Mouse (Mus musculus) kidney, postnatal 0 days (tissue): ENCODE results near the gene Tmem178b. TPM values are rescaled to one million over a fixed set of nuclear protein-coding genes. Genes with fewer than 3 reads are reported as not detected.

ENCODE experiments used
- ATAC-seq: fragments of 200-750 bp; cut with Nextera tagmentation; replicated peaks from 2 replicates; pipeline ENCODE4 v1.8.0; 2017; ENCODE audit warnings: low read depth, moderate number of reproducible peaks, moderate TSS enrichment, moderate library complexity; ENCODE audit not compliant: low FRiP score
- DNase-seq: peaks from one replicate; pipeline ENCODE4 v3.0.0-alpha.2; 2016; ENCODE audit warnings: low spot score
- H3K27ac ChIP-seq: fragments of 300-500 bp; sonication (generic); 2 replicates; pipeline ENCODE4 v1.5.1; 2014; ENCODE audit warnings: mild to moderate bottlenecking
- H3K27me3 ChIP-seq: fragments of 300-500 bp; sonication (generic); 2 replicates; pipeline ENCODE4 v1.6.1; 2014; ENCODE audit warnings: low read length, mixed read lengths; ENCODE audit not compliant: insufficient read depth
- H3K36me3 ChIP-seq: fragments of 300-500 bp; sonication (generic); 2 replicates; pipeline ENCODE4 v1.6.1; 2014; ENCODE audit warnings: low read length, mixed read lengths; ENCODE audit not compliant: insufficient read depth
- H3K4me1 ChIP-seq: fragments of 300-500 bp; sonication (generic); replicated peaks from 2 replicates; pipeline ENCODE4 v1.6.1; 2014; ENCODE audit warnings: antibody characterized with exemption, low read length, mixed read lengths; ENCODE audit not compliant: insufficient read depth
- H3K4me2 ChIP-seq: fragments of 300-500 bp; sonication (generic); 2 replicates; pipeline ENCODE4 v1.6.1; 2014; ENCODE audit warnings: mild to moderate bottlenecking, low read length, moderate library complexity, mixed read lengths
- H3K4me3 ChIP-seq: fragments of 300-500 bp; sonication (generic); replicated peaks from 2 replicates; pipeline ENCODE4 v1.5.1; 2014; ENCODE audit warnings: low read depth, low read length
- H3K9ac ChIP-seq: fragments of 300-500 bp; sonication (generic); 2 replicates; pipeline ENCODE4 v1.6.1; 2014; ENCODE audit warnings: low read depth, low read length
- H3K9me3 ChIP-seq: fragments of 300-500 bp; sonication (generic); replicated peaks from 2 replicates; pipeline ENCODE4 v1.6.1; 2016; ENCODE audit warnings: low read length, inconsistent platforms, mixed read lengths
- CTCF ChIP-seq: IDR thresholded peaks from 2 replicates; pipeline ENCODE4 v1.5.1; 2016; ENCODE audit warnings: antibody characterized with exemption, low read depth, mild to moderate bottlenecking, moderate library complexity
- WGBS: fragments of 180-500 bp; shearing (Covaris S2); extraction: QIAGEN DNeasy Blood & Tissue Kit; methylation state at CpG from one replicate; pipeline ENCODE4 v1.1.7; 2014; 5-methylcytosine and 5-hydroxymethylcytosine counted together
- polyA plus RNA-seq: library from polyadenylated mRNA; unstranded; fragments of >200 nt; fragmentation: Nextera tagmentation; extraction: Ambion mirVana; gene quantifications from 2 replicates; pipeline ENCODE4 v1.2.1, GENCODE M21; 2015

The Tmem178b gene
- polyA plus RNA-seq, 1 experiment from 2014 or later: 0.25 TPM

DNA sequence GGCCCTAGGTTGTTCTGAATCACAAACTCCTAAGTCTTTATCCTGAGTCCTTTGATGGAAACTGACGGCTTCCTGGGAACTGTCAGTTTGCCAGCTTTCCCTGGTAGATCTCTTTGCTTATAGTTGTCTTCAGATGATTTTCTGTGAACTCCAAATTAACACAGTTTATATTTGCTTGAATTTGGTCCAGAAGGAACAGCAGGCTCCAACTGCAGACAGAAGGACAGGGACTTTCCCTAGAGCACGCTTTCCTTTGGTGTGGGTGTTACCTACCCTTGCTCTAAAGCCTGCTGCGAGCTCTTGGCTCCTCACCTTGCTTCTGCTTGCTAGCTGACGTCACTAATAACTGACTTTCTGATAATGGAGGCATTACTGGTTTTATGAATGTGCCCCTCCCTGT is 105.9 kb downstream of the Tmem178b start:
- Histone ChIP-seq H3K27ac (no peak overlapping the region), H3K9ac (no peak overlapping the region), H3K4me1 (no peaks in the 10 kb centered on the region), H3K9me3 (no peaks in the 10 kb centered on the region), H3K4me3 (no peak overlapping the region), H3K4me2 (no peak overlapping the region), H3K27me3 (no peaks in the 10 kb centered on the region), H3K36me3 (no peaks in the 10 kb centered on the region)
- no peak for TF ChIP-seq CTCF
- ATAC-seq: no peak
- no peak for DNase-seq
- WGBS: 82% methylated on average over 4 of the region's 4 CpGs

DNA sequence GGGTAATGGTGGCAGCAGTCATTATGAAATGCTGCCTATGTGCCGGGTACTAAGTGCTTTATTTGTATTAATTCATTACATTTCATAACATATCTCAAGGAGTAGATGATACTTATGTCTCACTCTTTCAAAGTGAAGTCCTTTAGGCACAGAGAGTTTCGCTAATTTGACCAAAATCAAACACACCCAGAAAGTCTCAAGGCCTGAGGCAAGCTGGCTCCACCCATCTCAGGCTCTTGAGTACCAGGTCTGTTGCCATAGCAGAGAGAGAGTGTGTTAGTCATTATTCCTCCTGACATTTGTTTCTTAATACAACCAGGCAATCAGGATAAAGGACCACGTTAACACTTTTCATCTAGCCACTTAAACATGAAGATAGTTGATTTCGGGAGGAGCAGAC is 117.7 kb downstream of the Tmem178b start:
- H3K9me3 ChIP-seq: no peaks in the 10 kb centered on the region
- ATAC-seq: no peak
- 86% methylated on average over 4 of the region's 4 CpGs for WGBS

DNA sequence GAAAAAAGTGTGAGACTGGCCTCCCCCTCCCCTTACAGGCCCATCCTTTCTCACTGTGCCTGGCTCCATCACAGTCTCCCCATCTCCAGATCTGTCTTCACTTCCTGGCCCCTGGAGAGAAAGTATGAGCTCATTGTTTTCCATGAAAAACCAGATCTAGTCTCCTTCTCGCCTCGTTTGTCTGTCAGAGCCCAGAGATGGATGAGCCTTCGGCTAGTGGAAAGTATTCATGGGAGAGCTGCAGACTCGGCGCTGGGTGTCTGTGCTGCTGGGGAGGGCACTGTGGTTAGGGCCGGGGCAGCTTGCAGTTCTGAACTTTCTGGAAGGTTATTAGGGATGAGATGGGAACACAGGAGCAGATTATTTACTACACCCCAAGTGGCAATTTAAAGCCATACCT is 118.9 kb downstream of the Tmem178b start:
- no peak for TF ChIP-seq CTCF
- DNase-seq (no peak), ATAC-seq (no peak)
- Histone ChIP-seq H3K9ac (no peak overlapping the region), H3K4me1 (no peaks in the 10 kb centered on the region), H3K27ac (no peak overlapping the region), H3K4me3 (no peak overlapping the region), H3K36me3 (no peaks in the 10 kb centered on the region), H3K27me3 (no peaks in the 10 kb centered on the region), H3K9me3 (no peaks in the 10 kb centered on the region), H3K4me2 (no peak overlapping the region)
- WGBS: 33% methylated on average over 6 of the region's 6 CpGs

More for the DNA sequence above, 117.7 kb downstream of the Tmem178b start:
- H3K36me3 ChIP-seq: no peaks in the 10 kb centered on the region
- TF ChIP-seq CTCF: no peak
- no peak overlapping the region for H3K4me2 ChIP-seq
- no peak overlapping the region for H3K27ac ChIP-seq
- H3K27me3 ChIP-seq: no peaks in the 10 kb centered on the region
- H3K9ac ChIP-seq: no peak overlapping the region
- DNase-seq: no peak
- H3K4me3 ChIP-seq: no peak overlapping the region
- H3K4me1 ChIP-seq: no peaks in the 10 kb centered on the region

DNA sequence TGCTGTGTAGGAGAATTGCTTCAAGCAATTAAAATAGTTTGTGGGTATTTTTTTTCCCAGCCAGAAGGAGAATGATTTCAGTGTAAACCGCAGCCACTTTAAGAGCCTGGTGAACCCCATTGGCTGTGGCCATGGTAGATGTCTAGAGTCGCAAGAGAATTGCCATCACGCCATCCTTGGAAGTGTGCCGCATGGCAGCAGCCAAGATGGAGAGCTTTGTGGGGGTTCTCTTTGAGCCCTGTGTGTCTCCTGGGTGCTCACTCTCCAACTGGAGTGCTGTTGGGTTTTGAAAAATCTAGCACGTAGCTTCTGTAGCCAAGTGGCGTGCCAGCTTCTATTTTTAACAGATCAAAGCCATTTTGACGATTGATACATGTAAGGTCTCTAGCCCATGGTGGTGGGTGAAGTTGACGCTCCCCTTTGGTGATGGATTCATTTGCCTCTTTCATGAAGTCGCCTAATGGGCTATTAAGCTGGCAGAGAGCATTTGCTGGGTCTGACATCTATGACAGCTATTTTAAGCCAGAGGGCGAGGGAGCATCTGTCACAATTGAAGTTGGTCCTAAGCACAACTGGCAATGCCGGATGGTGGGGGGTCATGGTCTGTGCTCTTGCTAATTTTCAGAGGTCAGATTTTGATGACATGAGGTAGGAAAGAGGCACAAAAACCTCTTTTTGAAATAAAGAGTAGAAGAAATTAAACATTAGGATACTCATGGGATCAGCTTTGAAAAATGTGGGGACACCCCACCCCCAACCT is 133.1 kb downstream of the Tmem178b start:
- Histone ChIP-seq H3K9ac (no peak overlapping the region), H3K27me3 (no peaks in the 10 kb centered on the region), H3K9me3 (no peaks in the 10 kb centered on the region), H3K4me2 (no peak overlapping the region), H3K36me3 (no peaks in the 10 kb centered on the region), H3K4me3 (no peak overlapping the region), H3K4me1 (no peaks in the 10 kb centered on the region), H3K27ac (no peak overlapping the region)
- WGBS: 88% methylated on average over 11 of the region's 11 CpGs
- DNase-seq (no peak), ATAC-seq (no peak)
- no peak for TF ChIP-seq CTCF

DNA sequence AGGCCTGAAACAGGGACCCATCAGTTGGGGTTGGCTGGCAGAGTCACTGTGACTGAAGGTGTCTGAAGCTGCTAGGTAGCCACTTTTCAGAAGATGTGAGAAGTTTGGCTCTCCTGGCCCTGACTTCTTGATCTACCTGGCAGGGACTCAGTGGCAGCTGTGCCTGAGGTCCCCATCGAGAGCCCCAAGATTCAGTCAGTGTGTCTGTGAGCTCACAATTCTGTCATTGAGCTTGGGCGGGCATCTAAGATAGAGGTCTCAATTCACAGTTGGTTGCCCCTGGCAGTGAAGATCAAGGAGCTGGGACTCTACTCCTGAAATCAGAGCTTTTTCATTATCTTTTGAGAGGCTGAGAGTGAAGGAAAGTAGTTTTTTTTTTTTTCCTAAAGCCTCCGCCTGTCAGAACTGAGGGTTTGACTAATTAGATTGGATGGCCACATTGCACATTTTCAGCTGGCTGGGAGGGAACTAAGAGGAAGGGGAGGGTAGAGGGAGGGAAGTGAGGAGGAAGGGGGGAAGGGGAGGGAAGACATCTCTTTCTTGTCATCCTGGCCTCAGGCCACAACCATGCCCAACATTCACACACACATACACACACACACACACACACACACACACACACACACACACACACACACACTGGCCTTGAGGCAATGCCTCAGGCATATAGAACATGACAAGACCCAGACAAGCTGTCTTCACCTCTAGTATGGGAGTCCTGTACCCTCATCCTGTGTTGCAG is 135.3 kb downstream of the Tmem178b start:
- peak; percentile 3 for DNase-seq
- Histone ChIP-seq H3K27me3 (no peaks in the 10 kb centered on the region), H3K9ac (no peak overlapping the region), H3K4me1 (no peaks in the 10 kb centered on the region), H3K36me3 (no peaks in the 10 kb centered on the region), H3K4me2 (no peak overlapping the region), H3K9me3 (no peaks in the 10 kb centered on the region), H3K27ac (no peak overlapping the region), H3K4me3 (no peak overlapping the region)
- whole genome bisulfite sequencing: 35% methylated on average over 3 of the region's 3 CpGs
- no peak for ATAC-seq
- no peak for TF ChIP-seq CTCF

DNA sequence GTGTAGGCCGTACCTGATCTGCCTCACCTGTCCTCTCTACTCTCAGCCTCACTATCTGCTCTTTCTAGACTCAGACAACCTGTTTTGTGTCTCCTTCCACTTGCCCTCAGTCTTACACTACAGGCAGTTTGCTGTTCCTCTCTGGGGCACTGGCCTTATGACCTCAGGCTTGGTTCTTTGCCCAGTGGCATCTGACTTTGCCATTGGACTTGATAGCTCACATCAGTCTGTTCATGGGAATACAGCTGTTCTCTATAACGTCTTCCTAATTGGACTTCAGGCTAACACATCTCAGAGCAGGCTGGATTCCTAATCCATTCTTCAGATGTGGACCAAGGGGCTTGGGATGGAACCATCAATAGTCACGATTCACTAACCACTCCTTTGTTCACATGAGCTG is 136.6 kb downstream of the Tmem178b start:
- Histone ChIP-seq H3K4me2 (no peak overlapping the region), H3K9ac (no peak overlapping the region), H3K4me3 (no peak overlapping the region), H3K4me1 (no peaks in the 10 kb centered on the region), H3K27me3 (no peaks in the 10 kb centered on the region), H3K27ac (no peak overlapping the region), H3K36me3 (no peaks in the 10 kb centered on the region), H3K9me3 (no peaks in the 10 kb centered on the region)
- WGBS: 68% methylated on average over 3 of the region's 3 CpGs
- ATAC-seq (no peak), DNase-seq (no peak)
- no peak for TF ChIP-seq CTCF
